Mouse (Mus musculus) C2C12 (cell line): ENCODE results near the gene Ankrd2.

Experiments used
- CEBPB ChIP-seq: IDR thresholded peaks from one replicate; pipeline ENCODE4 v1.6.1; 2011; ENCODE audit warnings: low read depth, mild to moderate bottlenecking, control low read depth, moderate library complexity
- CTCF ChIP-seq: IDR thresholded peaks from one replicate; pipeline ENCODE4 v1.5.1; 2011; ENCODE audit not compliant: control insufficient read depth, insufficient read depth, insufficient read length
- MAX ChIP-seq: IDR thresholded peaks from one replicate; pipeline ENCODE4 v1.6.1; 2011; ENCODE audit warnings: mild to moderate bottlenecking, control low read depth
- USF1 ChIP-seq: IDR thresholded peaks from one replicate; pipeline ENCODE4 v1.6.1; 2011; ENCODE audit warnings: low read depth, mild to moderate bottlenecking, control low read depth, moderate library complexity

- no peak for TF ChIP-seq CTCF
- no peak for TF ChIP-seq USF1
- TF ChIP-seq CEBPB: no peak
- no peak for TF ChIP-seq MAX
These were observed 22.6 kb downstream of the Ankrd2 start for GRCm38 (mm10) chr19:42058426-42058825.
